Mouse (Mus musculus) lung, adult 2 months (tissue): ENCODE measurements around the gene Gm26661.

ENCODE experiments used
- CTCF ChIP-seq: fragments of 200-500 bp; IDR thresholded peaks from 2 replicates; pipeline ENCODE4 v1.5.1; 2011; ENCODE audit warnings: mild to moderate bottlenecking, low read length, control low read depth; ENCODE audit not compliant: insufficient read depth
- POLR2A ChIP-seq: fragments of 200-500 bp; IDR thresholded peaks from 2 replicates; pipeline ENCODE4 v1.6.1; 2011; ENCODE audit warnings: low read depth, mild to moderate bottlenecking, control low read depth, low read length, borderline replicate concordance; ENCODE audit errors: extremely low read depth

GRCm38 (mm10) chr14:7789266-7790030 lies 1.9 kb upstream of the Gm26661 start:
- TF ChIP-seq CTCF: no peak
- TF ChIP-seq POLR2A: no peak
